Mouse (Mus musculus): ENCODE measurements around the gene Ltk. TPM values are rescaled to one million over a fixed set of nuclear protein-coding genes. Genes with fewer than 3 reads are reported as not detected.

The Ltk gene
- not detected for total RNA-seq (2023)

DNA sequence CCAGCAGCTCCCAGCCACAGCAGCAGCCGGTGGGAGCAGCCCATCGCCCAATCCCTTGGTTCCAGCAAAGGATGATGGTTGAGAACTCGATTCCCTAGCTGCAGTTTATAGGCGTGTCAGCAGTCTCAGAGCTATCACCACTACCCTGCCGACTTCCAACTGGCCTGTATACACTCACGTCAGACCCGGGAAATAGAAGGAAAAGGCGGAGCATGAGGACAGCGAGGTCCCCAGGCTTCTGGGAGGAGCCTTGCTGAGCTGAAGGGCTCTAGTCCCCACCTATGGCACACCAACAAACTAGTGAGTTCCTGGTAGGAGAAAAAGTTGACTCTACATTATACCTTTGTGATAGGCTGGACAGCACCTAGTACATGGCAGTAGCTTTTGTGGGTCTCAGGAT is at the start of gene Ltk:
Ltk (minus strand) TSS at position 181 of the 400 bp plus-strand sequence.

GRCm38 (mm10) chr2:119797279-119797783 is 37.1 kb upstream of the Ltk start, which contains the start of gene Tyro3:
Tyro3 (plus strand) TSS chr2:119797733.

GRCm38 (mm10) chr2:119787206-119787883 is 27.1 kb upstream of the Ltk start, which contains the start of gene Rpap1:
Rpap1 (minus strand) TSS chr2:119787537.

GRCm38 (mm10) chr2:119741581-119742411 is 18.4 kb downstream of the Ltk start, which contains the start of gene Itpka:
Itpka (plus strand) TSS chr2:119742337.

Other genes starting within 250 kb of the Ltk start
- gene Exd1, start 212.8 kb downstream of the Ltk start, total RNA-seq (2023): under 1 TPM; 0.26 to 0.33 TPM
- 100 to 1,000 TPM; 152 to 181 TPM for gene Chp1, start 212.7 kb downstream of the Ltk start, total RNA-seq (2023)
- gene Nusap1, start 142.1 kb downstream of the Ltk start, total RNA-seq (2023): 10 to 100 TPM; 39.5 to 47.6 TPM
- 10 to 100 TPM in 1 of 2 experiments, 1 to 10 TPM in 1; 9.8 to 12.9 TPM for gene Oip5, start 142.0 kb downstream of the Ltk start, total RNA-seq (2023)
- 1 to 10 TPM; 7.0 to 8.1 TPM for gene Ndufaf1, start 97.6 kb downstream of the Ltk start, total RNA-seq (2023)
- 10 to 100 TPM; 29.0 to 29.8 TPM for gene Rtf1, start 85.4 kb downstream of the Ltk start, total RNA-seq (2023)
- gene Itpka, start 18.1 kb downstream of the Ltk start, total RNA-seq (2023): not detected
- 10 to 100 TPM in 1 of 2 experiments, 1 to 10 TPM in 1; 8.4 to 12.4 TPM for gene Rpap1, start 27.1 kb upstream of the Ltk start, total RNA-seq (2023)
- under 1 TPM; 0.15 to 0.22 TPM for gene Tyro3, start 37.3 kb upstream of the Ltk start, total RNA-seq (2023)
- gene Mga, start 136.8 kb upstream of the Ltk start, total RNA-seq (2023): 10 to 100 TPM; 31.3 to 40.0 TPM
- 1 to 10 TPM; 6.4 to 7.3 TPM for gene Mapkbp1, start 212.3 kb upstream of the Ltk start, total RNA-seq (2023)